Mouse (Mus musculus): ENCODE measurements around the gene Apbb1ip.

Apbb1ip gene

DNA sequence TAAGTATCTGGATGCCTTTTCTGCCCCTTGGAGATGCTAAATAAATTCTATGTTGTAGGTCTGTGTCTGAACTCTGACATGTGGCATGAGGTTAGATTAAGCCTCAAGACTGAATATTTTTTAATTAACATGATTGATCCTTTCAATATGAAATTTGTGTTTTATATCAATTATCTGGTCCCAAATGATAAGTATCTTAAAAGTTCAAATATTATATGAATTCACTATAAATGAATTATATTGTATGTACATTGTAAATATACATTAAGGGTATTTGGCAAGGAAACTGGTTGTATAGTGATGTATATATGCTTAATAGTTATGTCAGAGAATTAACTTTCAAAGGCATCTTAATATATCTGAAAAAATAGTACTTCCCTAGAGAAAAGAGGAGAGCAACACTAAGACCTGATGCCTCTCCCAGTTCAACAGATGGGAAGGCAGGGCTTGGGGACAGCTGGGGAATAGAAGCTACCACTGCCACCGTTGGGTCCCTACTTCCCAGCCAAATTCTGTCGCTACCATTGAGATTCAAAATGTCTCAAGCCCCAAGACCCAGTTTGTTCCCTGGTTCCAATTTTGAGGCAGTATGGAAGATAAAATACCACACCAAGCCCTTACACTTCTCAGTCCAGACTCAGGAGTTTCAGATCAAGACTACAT, 2.8 kb downstream of the Apbb1ip start:
- DNase-seq: no peak

DNA sequence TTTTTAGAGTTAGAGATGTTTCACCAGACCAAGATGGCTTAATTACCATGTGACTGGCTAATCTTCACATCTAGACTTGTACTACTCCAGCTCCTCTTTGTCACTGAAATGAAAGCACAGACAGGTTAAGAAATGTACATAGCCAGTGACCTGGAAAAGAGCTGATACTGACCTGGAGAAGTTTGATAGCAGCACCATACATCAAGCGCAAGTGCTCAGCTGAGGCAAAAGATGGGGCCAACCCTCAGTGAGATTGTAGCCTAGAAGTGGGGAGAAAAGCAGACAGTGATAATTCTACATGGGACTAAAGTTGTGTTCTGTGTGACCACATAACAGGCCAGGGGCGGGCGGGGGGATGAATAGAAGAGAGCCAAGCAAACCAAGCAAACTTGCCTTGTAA, 3.9 kb downstream of the Apbb1ip start:
- no peak for DNase-seq

DNA sequence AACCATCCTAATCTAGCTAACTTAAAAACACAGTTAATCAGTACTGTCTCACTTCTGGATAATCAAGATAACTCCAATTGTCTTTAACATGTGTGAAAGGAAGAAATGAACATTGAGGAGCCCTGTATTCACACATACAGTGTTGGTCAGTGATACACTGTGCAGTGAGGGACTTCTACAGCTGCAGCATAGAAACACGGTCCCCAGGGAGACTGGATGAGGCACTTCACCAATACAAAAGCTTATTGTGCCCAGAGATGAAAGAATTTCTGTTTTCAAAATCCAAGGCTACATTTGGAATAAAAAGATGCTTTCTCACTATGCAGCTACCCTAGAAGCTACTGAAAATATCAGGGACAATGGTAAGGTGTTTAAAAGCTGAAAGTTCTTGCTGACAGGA, 7.0 kb downstream of the Apbb1ip start:
- DNase-seq: no peak

DNA sequence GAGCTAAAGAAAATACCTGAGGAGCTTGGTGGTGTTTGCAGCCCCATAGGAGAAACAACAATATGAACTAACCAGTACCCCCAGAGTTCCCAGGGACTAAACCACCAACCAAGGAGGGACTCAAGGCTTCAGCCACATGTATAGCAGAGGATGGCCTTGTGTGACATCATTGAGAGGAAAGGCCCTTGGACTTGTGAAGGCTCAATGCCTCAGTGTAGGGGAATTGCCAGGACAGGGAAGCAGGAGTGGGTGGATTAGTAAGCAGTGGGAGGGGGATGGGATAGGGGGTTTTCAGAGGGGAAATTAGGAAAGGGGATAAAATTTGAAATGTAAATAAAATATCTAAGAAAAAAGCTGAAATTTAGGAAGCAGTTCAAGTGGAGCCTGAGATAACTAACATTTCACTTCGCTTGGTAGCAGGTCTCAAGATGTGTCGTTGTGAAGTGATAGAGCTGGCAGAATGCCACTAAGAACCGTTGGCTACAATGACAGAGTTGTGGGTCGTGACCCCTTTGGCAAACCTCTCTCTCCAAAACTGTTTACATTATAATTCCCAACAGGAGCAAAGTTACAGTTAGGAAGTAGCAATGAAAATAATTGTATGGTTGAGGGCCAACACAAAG, 7.6 kb downstream of the Apbb1ip start:
- no peak for DNase-seq

DNA sequence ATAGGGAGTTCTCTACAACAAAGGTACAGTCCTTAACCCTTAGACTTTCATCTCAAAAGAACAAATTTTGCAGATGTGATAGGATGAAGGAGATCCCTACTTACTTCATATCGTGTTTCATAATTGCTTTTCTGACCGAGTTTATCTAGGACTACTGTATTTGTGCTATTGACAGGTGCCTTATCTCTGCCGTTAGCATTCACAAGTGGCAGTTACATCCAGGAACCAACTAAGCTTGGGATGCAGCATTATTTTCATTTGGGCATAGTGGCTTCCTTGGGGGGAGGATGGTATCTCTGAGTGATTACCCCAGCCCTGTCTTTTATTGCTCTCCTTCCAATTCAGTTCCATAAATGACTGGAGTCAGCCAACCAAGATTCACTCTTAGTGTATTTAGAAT, 8.2 kb downstream of the Apbb1ip start:
- DNase-seq: no peak

DNA sequence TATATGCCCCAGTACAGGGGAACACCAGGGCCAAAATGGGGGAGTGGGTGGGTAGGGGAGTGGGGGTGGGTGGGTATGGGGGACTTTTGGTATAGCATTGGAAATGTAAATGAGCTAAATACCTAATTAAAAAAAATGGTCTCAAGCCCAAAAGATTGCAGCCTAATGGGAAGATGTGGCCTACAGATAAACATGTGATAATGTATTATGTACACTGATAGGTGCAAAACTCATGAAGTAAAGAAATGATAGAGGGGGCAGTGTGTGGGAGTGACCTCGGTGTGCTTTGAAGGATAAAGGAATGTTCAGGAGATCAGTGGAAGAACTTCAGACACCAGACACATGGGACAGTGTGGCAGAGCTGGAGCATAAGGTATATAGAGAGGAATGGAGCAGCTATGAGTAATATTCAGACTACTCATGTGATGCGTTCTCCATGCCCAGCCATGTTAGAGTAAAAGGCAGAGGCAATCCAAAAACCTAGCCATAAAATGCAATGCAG, 9.3 kb downstream of the Apbb1ip start:
- no peak for DNase-seq

DNA sequence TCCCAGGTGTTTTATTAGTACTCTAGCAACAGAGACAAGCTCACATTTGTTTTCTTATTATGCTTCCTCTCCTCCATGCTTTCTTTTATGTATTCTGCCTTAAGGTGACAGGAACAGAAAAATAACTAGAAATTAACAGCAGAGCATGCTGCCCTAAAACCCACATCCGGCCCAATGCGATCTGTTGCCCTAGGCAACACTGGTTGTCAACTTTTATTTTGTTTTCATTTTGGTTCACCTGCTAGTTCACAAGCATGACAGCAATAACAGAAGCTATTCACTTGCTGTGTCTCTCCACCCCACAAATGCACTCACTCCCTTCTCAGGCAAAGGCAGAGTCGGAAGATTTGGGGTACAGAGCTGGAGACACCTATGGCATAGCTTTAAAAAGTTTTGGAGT, 10.3 kb downstream of the Apbb1ip start:
- no peak for DNase-seq

DNA sequence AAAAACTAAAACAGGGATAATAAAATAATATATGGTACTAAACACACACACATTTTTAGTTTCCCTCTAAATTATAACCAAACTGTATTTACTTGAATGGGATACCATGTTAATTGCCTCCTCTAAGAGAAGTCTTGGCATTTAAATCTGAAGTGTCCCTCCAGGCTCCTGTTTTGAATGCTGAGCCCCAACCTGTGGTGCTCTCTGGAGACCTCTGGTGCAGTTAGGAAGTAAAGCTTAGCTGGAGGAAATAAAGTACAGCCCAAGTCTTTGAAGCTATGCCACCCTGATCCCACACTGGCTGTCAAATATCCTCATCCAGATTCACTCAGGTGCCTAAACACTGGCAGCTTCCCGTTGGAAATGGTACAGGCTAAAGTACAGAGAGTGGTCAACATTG, 10.9 kb downstream of the Apbb1ip start:
- DNase-seq: no peak

DNA sequence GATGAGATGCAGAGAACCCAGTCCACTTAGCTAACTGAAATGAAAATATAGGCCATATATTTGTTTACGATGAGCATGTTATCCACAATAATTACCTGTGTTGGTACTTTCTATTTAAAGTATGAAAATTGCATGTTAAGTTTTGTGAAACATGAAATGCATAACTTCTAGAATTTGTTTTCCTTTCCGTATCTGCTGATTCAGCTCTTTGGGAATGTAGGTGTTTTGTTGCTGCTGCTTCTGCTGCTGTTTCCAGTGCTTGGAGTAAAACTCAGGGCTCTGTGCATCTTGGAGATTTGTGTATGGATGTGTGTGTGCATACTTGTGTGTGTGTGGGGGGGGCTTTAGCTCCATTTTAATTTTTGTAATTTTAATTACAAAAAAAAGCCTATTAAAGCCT, 14.8 kb downstream of the Apbb1ip start:
- DNase-seq: no peak

DNA sequence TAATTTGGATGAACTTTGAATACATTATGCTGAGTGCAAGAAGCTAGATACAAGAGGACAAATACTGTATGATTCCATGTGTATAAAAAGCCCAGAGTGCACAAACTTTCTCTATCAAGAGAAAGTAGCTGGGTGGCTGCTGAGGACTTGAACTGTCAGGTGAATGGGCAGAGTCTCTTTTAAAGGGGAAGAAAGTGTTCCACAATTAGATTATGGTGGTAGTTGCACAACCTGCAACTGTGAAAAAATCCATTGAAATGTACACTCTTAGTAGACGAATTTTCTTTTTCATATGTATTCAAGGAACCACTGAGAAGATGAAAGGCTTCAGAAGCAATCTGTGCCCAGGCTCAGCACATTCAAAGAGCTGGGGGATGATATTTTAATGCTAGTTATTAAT, 15.7 kb downstream of the Apbb1ip start:
- no peak for DNase-seq

DNA sequence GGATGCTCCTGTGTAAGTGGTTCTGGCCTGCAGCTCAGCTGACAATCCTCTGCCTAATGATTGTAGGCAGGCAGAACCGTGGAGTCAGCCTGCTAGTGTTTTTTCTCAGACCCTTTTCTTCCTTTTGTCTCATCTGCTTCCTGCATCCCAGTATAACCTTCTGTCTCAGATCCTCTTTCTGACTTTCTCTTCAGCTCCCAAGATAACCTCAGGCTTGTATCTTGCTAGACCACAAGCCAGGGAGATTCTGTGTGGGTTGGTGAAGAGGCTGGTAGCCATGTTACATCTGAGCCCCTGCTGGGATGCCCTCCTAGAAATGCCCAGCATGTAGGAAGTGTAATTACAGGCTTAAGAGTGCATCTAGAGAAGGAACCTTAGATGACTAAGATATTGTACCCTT, 16.5 kb downstream of the Apbb1ip start:
- DNase-seq: peak; percentile 73

DNA sequence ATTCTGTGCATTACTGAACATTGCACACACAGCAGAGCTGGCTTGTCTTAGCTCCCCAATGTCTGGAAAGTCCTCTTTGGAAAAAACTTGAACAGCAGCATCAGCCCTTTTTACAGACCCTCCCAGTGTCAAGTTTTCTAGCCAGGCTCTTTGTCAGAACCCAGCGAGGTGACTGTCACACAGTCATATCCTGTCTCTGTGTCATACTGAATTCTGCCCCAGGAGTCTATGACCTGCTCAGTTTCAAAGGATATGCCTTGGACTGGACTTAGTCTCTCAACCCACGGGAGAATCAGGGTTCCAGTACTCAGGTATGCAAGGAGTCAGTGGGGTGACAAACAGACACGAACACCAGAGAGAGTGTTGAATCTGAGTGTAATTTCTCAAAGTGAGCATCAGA, 21.2 kb downstream of the Apbb1ip start:
- DNase-seq: no peak

DNA sequence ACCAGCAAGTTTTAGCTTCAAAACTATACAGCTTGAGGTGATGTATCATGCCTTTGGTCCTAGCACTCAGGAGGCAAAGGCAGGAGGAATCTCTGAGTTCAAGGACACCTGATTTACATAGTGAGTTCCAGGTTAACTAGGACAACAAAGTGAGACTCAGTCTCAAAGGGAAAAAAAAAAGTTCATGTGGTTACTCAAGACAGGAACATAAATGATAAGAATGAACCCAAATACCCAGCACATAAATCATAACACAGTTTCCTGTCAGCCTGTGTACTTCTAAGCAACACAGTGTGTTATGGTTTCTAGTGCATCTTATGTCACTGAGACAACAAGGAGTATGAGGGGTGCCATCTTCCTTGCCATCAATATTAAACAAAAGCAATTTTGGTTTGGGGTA, 22.6 kb downstream of the Apbb1ip start:
- no peak for DNase-seq

DNA sequence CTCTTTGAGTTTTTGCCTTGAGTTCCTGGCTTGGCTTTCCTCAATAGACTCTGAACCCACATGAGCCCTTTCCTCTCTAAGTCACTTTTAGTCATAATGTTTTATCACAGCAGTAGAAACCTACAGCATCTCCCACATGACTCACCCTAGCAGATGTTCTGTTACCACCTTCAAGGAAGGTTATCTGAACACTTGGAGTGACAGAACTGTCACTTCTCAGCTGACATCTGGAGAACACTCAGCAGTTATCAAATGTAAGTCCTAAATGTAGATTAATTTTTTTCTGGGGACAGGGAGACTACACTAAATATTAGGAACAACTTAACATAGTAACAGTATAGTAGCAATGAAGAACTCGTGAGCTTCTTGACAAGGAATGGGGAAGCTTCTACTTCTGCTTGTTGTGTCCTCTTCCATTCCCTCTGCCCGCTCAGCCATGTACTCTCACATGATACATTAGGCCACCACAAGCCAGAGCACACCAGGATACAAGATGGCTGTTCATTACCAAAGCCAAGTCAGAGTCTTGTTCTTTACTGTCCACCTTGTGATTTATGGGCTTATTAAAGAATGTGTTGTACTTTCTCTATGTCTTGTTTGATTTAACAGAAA, 25.6 kb downstream of the Apbb1ip start:
- DNase-seq: peak; percentile 36

DNA sequence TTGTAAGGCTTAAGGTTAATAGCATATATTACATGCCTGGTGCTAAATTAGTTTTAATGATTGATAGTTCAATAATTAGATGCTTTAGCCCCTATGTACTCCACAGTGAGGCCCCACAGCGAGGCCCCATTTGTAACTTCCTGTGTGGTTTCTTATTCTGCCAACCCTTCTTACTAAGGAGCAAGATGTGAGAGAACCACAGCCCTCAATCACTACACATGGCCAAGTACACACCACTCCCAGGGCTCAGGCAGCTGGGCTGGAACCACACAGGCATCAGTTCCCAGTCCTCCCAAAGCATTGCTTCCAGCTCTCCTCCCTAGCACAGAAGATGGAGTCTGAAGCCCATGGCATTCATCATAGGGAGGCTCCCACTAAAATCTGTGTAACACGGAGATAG, 31.7 kb downstream of the Apbb1ip start:
- DNase-seq: no peak

DNA sequence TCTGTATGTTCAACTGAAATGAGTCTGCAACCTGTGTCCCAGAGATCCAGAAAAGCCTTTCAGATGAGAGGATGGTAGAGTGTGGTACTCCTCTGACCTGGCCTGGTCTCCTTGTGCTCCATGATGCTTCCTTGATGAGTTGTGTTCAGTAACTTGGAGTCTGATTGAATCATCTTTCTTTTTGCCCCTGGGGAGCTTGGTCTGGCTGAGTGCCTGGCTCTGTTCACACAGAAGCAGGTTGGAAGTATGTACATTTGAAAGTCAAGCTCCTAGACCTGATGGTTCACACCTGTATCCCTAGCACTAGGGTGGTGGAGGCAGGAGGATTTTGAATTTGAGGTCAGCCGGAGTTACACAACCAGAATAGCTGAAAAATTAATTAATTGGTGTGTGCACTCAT, 32.7 kb downstream of the Apbb1ip start:
- DNase-seq: no peak

DNA sequence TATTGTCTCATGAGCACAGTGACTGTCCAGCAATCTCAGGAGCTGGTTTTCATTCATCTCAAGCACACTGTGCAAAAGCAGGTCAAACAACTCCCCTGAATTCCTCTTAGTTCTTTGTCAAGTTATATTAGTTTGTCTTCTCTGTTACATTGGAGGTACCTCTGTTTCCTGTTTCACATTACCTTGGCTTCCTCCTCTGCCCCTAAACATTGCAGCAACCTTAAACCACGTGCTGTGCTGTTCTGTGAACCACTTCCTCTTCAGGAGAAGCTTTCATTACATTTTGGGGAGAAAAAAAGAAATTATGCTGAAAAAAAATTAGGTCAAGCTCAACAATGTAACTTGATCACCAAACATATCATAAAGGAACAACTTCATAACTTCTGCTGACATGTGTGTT, 33.4 kb downstream of the Apbb1ip start:
- DNase-seq: no peak

DNA sequence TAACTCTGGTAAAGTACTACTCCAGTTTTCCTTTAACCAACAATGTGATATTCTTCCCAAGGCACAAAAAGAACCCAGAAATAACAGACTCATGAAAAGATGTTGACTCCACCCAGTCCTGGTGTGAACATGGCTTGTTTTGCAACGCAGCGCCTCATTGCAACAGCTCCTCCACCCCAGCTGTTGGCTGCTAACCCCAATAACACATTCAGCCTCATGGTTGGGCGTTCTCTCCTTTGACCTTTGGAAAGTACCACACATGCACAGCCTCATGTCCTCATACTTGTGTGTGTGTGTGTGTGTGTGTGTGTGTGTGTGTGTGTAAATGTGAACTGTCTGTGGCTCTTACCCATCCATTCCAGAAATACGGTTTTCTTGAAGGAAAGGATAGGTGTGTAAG, 37.0 kb downstream of the Apbb1ip start:
- no peak for DNase-seq

DNA sequence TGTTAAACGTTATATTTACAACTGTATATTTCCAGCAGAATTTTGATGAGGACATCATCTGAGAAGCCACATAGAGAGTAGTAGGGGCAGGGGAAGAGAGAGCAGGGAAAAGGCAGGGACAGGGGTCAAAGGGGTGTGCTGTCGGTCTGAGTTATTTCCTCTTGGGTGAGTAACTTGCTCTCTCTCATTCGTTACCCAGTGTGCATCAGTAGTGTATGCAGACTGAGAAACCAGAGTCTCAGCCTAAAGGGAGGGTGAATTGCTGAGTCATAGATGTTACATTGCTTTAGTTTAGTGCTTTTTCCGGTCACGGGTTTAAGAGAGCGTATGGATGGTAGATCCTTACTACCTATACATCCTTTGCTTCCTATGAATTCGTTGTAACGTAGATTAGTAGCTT, 37.6 kb downstream of the Apbb1ip start:
- DNase-seq: no peak

DNA sequence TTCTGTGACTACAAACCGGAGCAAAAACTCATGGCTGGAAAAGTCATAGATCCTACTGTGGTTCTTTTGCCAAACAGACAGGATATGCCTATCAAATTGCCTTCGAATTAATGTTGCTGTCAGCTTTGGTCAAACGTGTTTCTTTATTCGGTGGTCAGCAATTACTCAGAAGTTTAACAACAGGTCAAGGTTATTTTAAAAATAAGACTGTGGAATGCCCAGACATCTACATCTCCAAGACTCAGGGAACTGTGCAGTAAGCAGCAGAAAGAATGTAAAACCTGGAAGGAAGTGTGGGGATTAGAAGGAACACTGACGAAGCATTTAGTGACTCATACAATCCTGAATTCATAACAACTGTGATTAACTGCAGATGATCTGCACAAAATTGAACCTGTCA, 40.0 kb downstream of the Apbb1ip start:
- DNase-seq: no peak

DNA sequence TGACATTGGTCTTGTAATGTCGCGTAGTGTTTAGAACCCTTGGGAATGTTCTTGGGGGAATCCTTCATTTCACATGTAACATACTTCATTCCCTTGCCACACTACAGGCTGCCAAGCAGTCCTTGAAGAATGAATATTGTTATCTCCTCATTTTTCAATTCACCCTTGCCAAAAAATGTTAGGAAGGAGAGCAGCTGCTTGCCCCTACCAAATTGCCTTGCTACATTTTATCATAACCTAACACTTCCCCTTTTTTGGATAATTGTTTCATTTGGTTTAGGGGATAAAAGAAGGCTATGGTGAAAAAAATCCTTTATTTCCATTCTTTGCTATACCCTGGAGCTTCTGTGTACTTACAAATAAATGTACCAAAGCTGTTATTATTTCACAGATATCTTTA, 41.8 kb downstream of the Apbb1ip start:
- no peak for DNase-seq

DNA sequence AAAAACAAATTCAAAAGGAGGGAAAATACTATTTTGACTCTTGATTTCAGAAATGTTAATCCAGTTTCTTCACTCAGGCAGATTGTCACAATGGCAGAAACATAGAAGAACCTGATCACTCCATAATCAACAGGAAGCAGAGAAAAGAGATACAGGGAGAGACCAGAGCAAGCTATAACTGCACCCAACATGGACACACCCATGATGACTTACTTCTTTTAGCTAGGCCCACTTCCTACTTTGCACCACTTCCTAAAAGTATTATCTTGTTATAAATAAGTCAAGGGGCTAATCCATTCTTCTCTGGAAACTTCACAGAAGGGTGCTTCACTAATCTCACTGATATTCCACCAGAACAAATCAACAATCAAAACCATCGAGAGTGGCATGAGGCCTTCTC, 42.3 kb downstream of the Apbb1ip start:
- no peak for DNase-seq

DNA sequence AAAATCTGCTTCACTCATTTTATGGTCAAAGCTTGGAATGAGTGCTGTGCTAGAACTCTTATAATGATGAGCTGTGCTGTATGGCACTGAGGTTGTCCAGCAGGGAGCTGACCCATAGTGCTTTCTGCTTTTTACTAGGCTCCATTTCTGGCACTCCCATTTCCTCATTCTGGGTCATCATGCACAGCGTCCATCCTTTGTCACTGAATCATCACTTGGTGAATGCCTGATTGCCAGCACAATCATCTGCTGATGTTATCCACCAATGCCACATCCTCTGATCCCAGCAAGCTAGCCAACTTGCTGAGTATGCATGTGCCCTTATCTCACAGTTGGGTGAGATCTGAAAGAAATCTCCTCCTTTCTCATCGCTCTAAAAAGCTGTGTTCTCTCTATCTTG, 48.4 kb downstream of the Apbb1ip start:
- DNase-seq: peak; percentile 73

DNA sequence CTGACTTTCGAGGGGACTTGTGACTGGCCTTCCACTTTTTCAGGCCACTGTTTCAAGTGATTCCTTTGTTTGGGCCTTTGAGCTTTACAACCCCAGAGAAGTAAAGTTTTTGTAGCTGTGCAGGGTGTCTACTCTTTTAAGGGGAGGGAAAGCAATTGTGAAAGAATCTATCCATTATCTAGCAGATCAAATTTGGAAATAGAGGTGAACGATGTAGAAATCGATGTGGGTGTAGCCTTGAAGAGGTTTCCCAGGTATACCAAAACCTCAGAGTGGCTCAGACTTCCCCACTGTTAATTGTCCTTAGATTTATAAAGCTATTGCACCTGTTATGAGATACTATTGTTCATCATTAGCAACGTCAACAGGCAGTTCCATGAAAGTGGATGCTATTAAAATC, 71.6 kb downstream of the Apbb1ip start:
- DNase-seq: no peak

DNA sequence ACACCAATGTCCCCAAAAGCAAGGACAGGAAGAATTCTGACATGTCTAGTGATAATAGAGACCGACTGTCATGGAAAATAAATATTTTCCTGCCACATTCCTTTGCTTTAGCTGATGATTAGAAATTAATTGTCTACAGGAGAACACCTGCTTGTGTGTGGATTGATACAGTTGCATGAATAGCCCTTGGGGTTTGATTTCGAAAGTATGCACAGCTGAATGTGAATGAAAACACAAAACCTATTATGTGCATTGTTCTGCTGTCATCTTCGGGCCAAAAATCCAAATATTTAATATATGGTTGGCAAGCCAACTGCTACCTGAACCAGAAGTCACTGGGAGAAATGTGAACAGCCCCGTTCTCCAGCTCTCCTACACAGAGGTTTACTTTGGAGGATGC, 78.0 kb downstream of the Apbb1ip start:
- no peak for DNase-seq
